Mouse (Mus musculus): Measurements from ENCODE around the gene Ppp2r5d. TPM values are rescaled to one million over a fixed set of nuclear protein-coding genes. Genes with fewer than 3 reads are reported as not detected.
A peak's percentile ranks its signal among the peaks of the same experiment; 100 is the strongest.

Gene Ppp2r5d
- polyA plus RNA-seq, 1 experiment from 2014 or later: 51.0 TPM

- peak; percentile 16 for ATAC-seq (replicated peaks; ENCODE audit: low FRiP score, low read depth)
- Histone ChIP-seq H3K4me1 (replicated peaks; ENCODE audit: insufficient read depth, low read length) (peaks cover 22% of the 10 kb centered on the region; the same call in 1 of the 2 replicates), H3K9ac (ENCODE audit: low read depth, low read length) (peak overlapping the region; percentile 66), H3K27ac (peak overlapping the region; percentile 78), H3K9me3 (replicated peaks; ENCODE audit: low read length) (no peaks in the 10 kb centered on the region), H3K36me3 (ENCODE audit: insufficient read depth, low read length) (peaks cover 43% of the 10 kb centered on the region), H3K27me3 (ENCODE audit: insufficient read depth, low read length) (no peaks in the 10 kb centered on the region), H3K4me2 (ENCODE audit: low read length) (peak overlapping the region; percentile 73), H3K4me3 (replicated peaks; ENCODE audit: low read depth, low read length) (peak overlapping the region; percentile 57)
- peak; percentile 49; the same call in 1 of the 2 replicates for TF ChIP-seq CTCF (IDR thresholded peaks at IDR 0.05; ENCODE audit: low read depth)
- WGBS: under 1% methylated on average over 34 of the region's 34 CpGs
- DNase-seq (ENCODE audit: low spot score): peak; percentile 82
Observed at GRCm38 (mm10) chr17:46679843-46680759, 24.8 kb downstream of the Ppp2r5d start.

DNA sequence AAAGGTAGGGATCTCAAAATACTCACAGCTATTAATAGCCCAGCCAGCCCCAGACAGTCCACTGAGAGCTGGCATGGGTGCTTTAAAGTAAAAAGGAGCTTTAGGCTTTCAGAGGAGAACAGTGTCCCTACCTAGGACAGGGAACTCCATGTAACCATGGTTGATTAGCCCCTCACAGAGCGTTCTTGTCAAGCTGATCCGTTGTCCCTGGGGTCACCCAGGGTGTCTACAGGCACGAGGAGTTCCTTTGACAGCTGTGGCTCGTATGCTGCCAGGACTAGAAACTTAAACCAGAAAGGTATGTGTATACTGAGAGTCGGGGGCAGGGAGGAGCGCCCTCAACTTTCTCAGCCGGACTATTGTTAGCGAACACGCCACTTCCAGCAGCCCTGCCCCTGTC, 26.0 kb downstream of the Ppp2r5d start:
- no peaks in the 10 kb centered on the region for H3K9me3 ChIP-seq (replicated peaks; ENCODE audit: low read length)
- DNase-seq (ENCODE audit: low spot score): peak; percentile 23
- peak overlapping the region; percentile 73 for H3K4me2 ChIP-seq (ENCODE audit: low read length)
- ATAC-seq (replicated peaks; ENCODE audit: low FRiP score, low read depth): no peak
- WGBS: 35% methylated on average over 9 of the region's 9 CpGs
- H3K27ac ChIP-seq: peak overlapping the region; percentile 47; the same call in 1 of the 2 replicates
- H3K9ac ChIP-seq (ENCODE audit: low read depth, low read length): peak overlapping the region; percentile 66; the same call in 1 of the 2 replicates
- no peaks in the 10 kb centered on the region for H3K27me3 ChIP-seq (ENCODE audit: insufficient read depth, low read length)
- no peak overlapping the region for H3K4me3 ChIP-seq (replicated peaks; ENCODE audit: low read depth, low read length)
- peaks cover 37% of the 10 kb centered on the region for H3K36me3 ChIP-seq (ENCODE audit: insufficient read depth, low read length)
- peaks cover 29% of the 10 kb centered on the region; the same call in 1 of the 2 replicates for H3K4me1 ChIP-seq (replicated peaks; ENCODE audit: insufficient read depth, low read length)
- TF ChIP-seq CTCF (IDR thresholded peaks at IDR 0.05; ENCODE audit: low read depth): no peak

GRCm38 (mm10) chr17:46678416-46678815, 26.5 kb downstream of the Ppp2r5d start, which contains the start of gene Mea1:
TSS of gene Mea1 (plus strand) at chr17:46678793.
- TF ChIP-seq CTCF (IDR thresholded peaks at IDR 0.05; ENCODE audit: low read depth): no peak
- Histone ChIP-seq H3K9ac (ENCODE audit: low read depth, low read length) (peak within 1 kb of the TSS; percentile 66; the same call in 1 of the 2 replicates), H3K4me1 (replicated peaks; ENCODE audit: insufficient read depth, low read length) (peaks cover 31% of the 10 kb centered on the region; the same call in 1 of the 2 replicates), H3K27ac (peak within 1 kb of the TSS; percentile 78; the same call in 1 of the 2 replicates), H3K4me3 (replicated peaks; ENCODE audit: low read depth, low read length) (peak within 1 kb of the TSS; percentile 57), H3K27me3 (ENCODE audit: insufficient read depth, low read length) (no peaks in the 10 kb centered on the region), H3K9me3 (replicated peaks; ENCODE audit: low read length) (no peaks in the 10 kb centered on the region), H3K4me2 (ENCODE audit: low read length) (peak within 1 kb of the TSS; percentile 73), H3K36me3 (ENCODE audit: insufficient read depth, low read length) (peaks cover 32% of the 10 kb centered on the region)
- no peak for DNase-seq (ENCODE audit: low spot score)
- WGBS: 63% methylated on average over 8 of the region's 9 CpGs
- ATAC-seq (replicated peaks; ENCODE audit: low FRiP score, low read depth): no peak

- Histone ChIP-seq H3K27me3 (ENCODE audit: insufficient read depth, low read length) (no peaks in the 10 kb centered on the region), H3K27ac (peak overlapping the region; percentile 91), H3K4me3 (replicated peaks; ENCODE audit: low read depth, low read length) (peak overlapping the region; percentile 81), H3K9ac (ENCODE audit: low read depth, low read length) (peak overlapping the region; percentile 83), H3K4me2 (ENCODE audit: low read length) (peak overlapping the region; percentile 72), H3K4me1 (replicated peaks; ENCODE audit: insufficient read depth, low read length) (peaks cover 27% of the 10 kb centered on the region; the same call in 1 of the 2 replicates), H3K9me3 (replicated peaks; ENCODE audit: low read length) (no peaks in the 10 kb centered on the region), H3K36me3 (ENCODE audit: insufficient read depth, low read length) (peaks cover 30% of the 10 kb centered on the region)
- ATAC-seq (replicated peaks; ENCODE audit: low FRiP score, low read depth): peak; percentile 18; the same call in 1 of the 2 replicates
- 18% methylated on average over 15 of the region's 15 CpGs for WGBS
- no peak for DNase-seq (ENCODE audit: low spot score)
- no peak for TF ChIP-seq CTCF (IDR thresholded peaks at IDR 0.05; ENCODE audit: low read depth)
Observed at GRCm38 (mm10) chr17:46674530-46675283, 30.2 kb downstream of the Ppp2r5d start.

DNA sequence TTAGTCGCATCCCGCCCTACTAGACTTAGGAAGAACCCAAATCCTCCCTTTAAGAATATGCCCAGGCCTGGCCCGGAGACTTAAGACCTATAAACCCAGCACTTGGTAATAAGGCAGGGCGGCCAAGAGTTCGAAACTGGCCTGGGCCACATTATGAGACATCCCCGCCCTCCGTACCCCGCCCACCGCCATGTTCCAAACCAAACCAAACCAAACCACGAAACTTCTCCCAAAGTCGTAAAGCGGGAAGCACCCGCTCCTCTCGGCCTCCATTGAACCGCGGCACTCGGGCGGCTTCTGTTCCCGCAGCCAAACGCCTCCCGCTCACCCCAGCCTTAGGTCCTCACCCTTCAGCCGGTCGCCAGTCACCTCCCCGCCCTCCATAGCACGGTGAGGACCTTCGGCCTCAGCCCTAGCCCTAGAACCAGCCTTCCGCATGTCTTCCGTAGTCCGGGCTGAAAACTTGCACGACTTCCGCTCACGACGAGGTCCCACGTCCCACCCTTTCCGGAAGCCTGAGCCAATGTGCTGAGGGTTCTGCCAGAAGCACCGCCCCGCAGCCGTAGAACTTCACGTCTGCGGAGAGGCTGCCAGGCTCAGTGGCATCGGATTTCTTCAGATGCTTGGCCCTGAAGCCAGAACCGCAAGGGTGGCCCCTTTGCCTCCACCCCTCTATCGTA, 30.9 kb downstream of the Ppp2r5d start, which contains the start of gene Rrp36:
TSS of gene Rrp36 (minus strand) at position 503 of the 680 bp plus-strand sequence.
- ATAC-seq (replicated peaks; ENCODE audit: low FRiP score, low read depth): peak; percentile 84
- peak within 1 kb of the TSS; percentile 83 for H3K9ac ChIP-seq (ENCODE audit: low read depth, low read length)
- WGBS: under 1% methylated on average over 43 of the region's 43 CpGs
- TF ChIP-seq CTCF (IDR thresholded peaks at IDR 0.05; ENCODE audit: low read depth): no peak
- peak within 1 kb of the TSS; percentile 81 for H3K4me3 ChIP-seq (replicated peaks; ENCODE audit: low read depth, low read length)
- H3K27ac ChIP-seq: peak within 1 kb of the TSS; percentile 91
- H3K4me1 ChIP-seq (replicated peaks; ENCODE audit: insufficient read depth, low read length): peaks cover 20% of the 10 kb centered on the region; the same call in 1 of the 2 replicates
- no peaks in the 10 kb centered on the region for H3K27me3 ChIP-seq (ENCODE audit: insufficient read depth, low read length)
- peak within 1 kb of the TSS; percentile 72 for H3K4me2 ChIP-seq (ENCODE audit: low read length)
- peaks cover 36% of the 10 kb centered on the region for H3K36me3 ChIP-seq (ENCODE audit: insufficient read depth, low read length)
- no peaks in the 10 kb centered on the region for H3K9me3 ChIP-seq (replicated peaks; ENCODE audit: low read length)
- DNase-seq (ENCODE audit: low spot score): peak; percentile 98

Measured in kidney, postnatal 0 days (tissue).